Mouse (Mus musculus) right cerebral cortex, postnatal 10 days (tissue): Measurements from ENCODE around the gene Slc9a9.
"Not testable (repeated sequence)": the region's sequence is repeated elsewhere in the genome, so short reads cannot be mapped to it uniquely, and the experiment has no call there.

Experiments used
- DNase-seq, 2 experiments: peaks; one replicate each; pipeline ENCODE4 v3.0.0; 2021; ENCODE audit warnings: low spot score in 2 of 2

Gene Slc9a9

GRCm38 (mm10) chr9:94669791-94670577 is at the start of gene Slc9a9:
Gene Slc9a9 (plus strand): TSS chr9:94669909.
- DNase-seq: peak; percentile 48 to 60

DNA sequence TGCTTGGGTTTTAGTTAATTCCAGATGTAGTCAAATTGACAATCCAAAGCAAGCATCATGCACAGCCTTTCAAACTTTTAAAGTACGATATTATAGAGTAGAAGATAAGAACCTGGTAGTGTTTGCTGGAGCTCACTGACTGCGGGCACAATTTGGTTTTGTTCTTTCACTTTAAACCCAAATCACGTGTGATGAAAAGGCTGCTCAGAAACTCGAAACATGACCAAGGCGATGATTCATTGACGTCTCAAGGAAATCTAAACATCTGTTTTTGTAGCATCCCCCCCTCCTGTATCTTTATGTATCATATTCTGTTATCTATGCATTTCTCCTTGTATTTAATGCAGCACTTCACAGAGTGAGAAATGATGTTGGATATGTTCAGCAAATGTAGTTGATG is 49.4 kb upstream of the Slc9a9 start:
- DNase-seq: no peak

- DNase-seq: no peak
Observed at GRCm38 (mm10) chr9:94620846-94621245, 48.9 kb upstream of the Slc9a9 start.

GRCm38 (mm10) chr9:94621902-94622301 is 47.8 kb upstream of the Slc9a9 start:
- no peak for DNase-seq

- DNase-seq: no peak
Observed at GRCm38 (mm10) chr9:94626737-94627136, 43.0 kb upstream of the Slc9a9 start.

- DNase-seq: no peak
Observed at GRCm38 (mm10) chr9:94628948-94629347, 40.8 kb upstream of the Slc9a9 start.

DNA sequence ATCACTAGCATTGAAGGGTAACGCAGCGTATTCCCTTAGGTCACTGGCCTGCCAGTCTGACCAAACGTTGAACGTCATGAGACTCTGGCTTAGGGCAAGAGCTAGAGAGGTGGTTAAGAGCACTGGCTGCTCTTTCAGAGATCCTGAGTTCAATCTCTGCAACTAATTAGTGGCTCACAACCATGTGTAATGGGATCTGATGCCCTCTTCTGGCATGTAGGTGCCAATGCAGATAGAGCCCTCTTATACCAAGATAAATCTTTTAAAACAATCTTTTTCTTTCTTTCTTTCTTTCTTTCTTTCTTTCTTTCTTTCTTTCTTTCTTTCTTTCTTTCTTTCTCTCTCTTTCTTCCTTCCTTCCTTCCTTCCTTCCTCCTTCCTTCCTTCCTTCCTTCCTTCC is 35.4 kb upstream of the Slc9a9 start:
- not testable (repeated sequence) for DNase-seq

DNA sequence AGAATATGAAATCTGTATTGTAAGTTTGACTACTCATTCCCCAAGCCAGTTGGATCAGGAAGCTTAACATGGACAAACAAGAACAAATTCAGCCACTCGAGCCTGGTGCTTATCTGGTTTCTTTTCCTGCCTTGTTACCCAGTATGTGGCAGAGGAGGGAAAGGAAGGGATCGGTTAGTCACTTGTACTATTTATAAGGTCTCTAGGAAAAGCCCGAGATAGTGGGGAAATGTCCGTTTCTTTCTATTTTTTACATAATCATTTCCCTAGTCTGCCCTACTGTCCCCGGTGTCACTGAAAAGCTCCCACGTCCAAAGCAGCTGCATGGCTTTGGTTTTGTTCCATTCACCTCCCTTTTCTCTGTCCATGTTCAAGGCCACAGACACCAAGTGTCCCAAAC is 24.1 kb upstream of the Slc9a9 start:
- DNase-seq: no peak

DNA sequence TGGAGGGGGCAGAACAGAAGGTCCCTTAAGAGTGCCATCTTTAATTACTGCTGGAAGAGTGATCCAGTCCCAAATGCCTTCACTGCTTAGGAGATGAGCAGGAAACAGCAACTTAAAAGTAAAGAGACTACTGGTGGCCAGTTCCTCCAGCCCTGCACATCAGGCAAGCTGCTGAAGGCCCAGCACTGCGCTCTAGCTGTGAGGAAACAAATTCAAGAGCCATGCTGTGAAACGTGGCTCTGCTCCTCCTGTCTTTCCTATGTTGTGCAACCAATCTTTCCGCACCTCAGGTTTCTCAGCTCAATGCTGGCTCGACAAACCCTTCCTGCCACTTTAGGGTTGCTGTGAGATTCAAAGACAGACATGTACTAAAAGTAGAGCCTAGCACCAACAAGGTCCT is 22.3 kb upstream of the Slc9a9 start:
- DNase-seq: no peak

- DNase-seq: peak; percentile 50 to 75
Observed at GRCm38 (mm10) chr9:94649991-94650390, 19.7 kb upstream of the Slc9a9 start.

DNA sequence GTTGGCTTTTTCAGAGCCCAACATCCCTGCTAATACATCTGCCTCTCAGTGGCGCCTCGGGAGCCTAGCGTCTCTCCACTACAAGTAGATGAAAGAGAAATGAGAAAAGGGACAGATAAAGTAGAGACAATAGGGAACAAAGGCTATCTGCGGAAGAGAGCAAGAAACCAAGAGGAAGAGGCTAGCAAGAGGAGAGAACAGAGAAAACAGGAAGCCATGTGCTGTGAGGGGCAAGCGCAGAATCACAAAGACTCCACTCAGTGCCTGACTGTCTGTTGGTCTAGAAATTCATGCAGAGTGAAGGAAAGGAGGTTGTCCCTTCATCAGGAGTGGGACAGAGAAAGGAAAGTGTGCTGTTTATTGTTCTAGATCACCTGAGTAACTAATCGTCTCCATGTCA is 16.5 kb upstream of the Slc9a9 start:
- no peak for DNase-seq

GRCm38 (mm10) chr9:94653827-94654226 is 15.9 kb upstream of the Slc9a9 start:
- no peak for DNase-seq

GRCm38 (mm10) chr9:94656265-94656664 is 13.4 kb upstream of the Slc9a9 start:
- no peak for DNase-seq

DNA sequence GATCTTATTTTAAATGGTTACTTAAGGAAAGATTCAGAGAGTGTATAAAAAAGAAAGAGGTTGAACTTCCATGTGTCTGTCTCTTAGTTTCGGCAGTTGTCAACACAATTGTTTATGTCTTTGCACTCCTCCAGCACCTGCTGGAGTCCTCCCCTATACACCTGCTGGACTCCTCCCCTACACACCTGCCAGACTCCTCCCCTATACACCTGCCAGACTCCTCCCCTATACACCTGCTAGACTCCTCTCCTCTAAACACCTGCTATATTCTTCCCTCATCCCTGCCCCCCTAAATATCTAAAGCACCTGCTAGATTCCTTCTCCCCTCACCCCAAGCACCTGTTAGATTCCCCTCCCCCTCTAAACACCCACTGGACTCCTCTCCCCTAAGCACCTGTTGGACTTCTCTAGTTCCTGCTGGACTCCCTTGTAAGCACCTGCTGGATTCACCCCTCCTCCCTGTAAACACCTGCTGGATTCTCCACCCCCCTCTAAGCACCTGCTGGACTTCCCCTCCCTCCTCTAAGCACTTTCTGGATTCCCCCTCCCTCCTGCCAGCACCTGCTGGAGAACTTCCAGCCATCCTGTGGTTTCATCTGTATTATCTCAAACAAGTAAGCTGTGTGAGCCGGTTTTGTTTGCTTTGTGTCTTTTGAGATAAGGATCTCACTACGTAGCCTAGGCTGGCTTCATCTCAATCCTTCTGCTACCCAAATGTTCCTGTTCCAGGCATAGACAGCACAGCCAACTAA is 10.1 kb upstream of the Slc9a9 start:
- DNase-seq: no peak

DNA sequence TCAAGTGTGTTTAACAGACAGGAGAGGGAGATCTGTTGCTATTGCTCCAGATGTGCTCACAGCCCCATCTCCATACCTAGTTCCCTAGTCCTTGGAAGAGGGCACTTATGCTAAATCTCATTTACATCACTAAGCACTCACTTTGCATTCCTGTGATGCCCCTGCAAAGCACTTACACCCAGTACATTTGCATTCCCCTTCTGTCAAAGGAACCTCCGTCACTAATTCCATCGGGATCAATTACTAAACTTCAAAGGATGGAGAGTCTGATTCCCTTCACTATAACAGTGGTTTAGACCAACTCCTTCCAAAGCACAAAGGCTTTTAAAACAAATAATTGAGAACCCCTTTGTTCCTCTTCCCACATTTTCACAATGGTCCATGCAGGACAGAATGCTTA is 7.9 kb upstream of the Slc9a9 start:
- DNase-seq: no peak

GRCm38 (mm10) chr9:94665248-94665647 is 4.5 kb upstream of the Slc9a9 start:
- DNase-seq: no peak

GRCm38 (mm10) chr9:94668589-94668988 is 1.1 kb upstream of the Slc9a9 start:
- peak; percentile 49 to 60 for DNase-seq

GRCm38 (mm10) chr9:94670704-94671103 is 995 bp downstream of the Slc9a9 start:
- no peak for DNase-seq

- no peak for DNase-seq
Observed at GRCm38 (mm10) chr9:94674704-94675103, 5.0 kb downstream of the Slc9a9 start.

- no peak for DNase-seq
Observed at GRCm38 (mm10) chr9:94678021-94678655, 8.4 kb downstream of the Slc9a9 start.

GRCm38 (mm10) chr9:94680468-94681094 is 10.9 kb downstream of the Slc9a9 start:
- DNase-seq: no peak

- peak; percentile 34 to 49 for DNase-seq
Observed at GRCm38 (mm10) chr9:94681095-94681487, 11.4 kb downstream of the Slc9a9 start.
